Mouse (Mus musculus) liver, adult (tissue): Measurements from ENCODE around the gene Isx.

Source experiments
- GATA4 ChIP-seq: IDR thresholded peaks from 2 replicates; pipeline ENCODE4 v1.6.1; 2014; ENCODE audit warnings: mild to moderate bottlenecking, low read length; ENCODE audit not compliant: insufficient replicate concordance

The Isx gene

GRCm38 (mm10) chr8:74872940-74873339 is at the start of gene Isx:
Gene Isx (plus strand): TSS chr8:74873173.
- no peak for TF ChIP-seq GATA4

GRCm38 (mm10) chr8:74827689-74828088 is 45.3 kb upstream of the Isx start:
- no peak for TF ChIP-seq GATA4

- no peak for TF ChIP-seq GATA4
Observed at GRCm38 (mm10) chr8:74831322-74831721, 41.7 kb upstream of the Isx start.

- no peak for TF ChIP-seq GATA4
Observed at GRCm38 (mm10) chr8:74834246-74834645, 38.7 kb upstream of the Isx start.

GRCm38 (mm10) chr8:74847376-74848048 is 25.5 kb upstream of the Isx start:
- TF ChIP-seq GATA4: no peak

GRCm38 (mm10) chr8:74848707-74849106 is 24.3 kb upstream of the Isx start:
- TF ChIP-seq GATA4: no peak

GRCm38 (mm10) chr8:74850971-74851370 is 22.0 kb upstream of the Isx start:
- no peak for TF ChIP-seq GATA4

- TF ChIP-seq GATA4: no peak
Observed at GRCm38 (mm10) chr8:74851837-74852236, 21.1 kb upstream of the Isx start.

- no peak for TF ChIP-seq GATA4
Observed at GRCm38 (mm10) chr8:74853488-74853887, 19.5 kb upstream of the Isx start.

GRCm38 (mm10) chr8:74854786-74855185 is 18.2 kb upstream of the Isx start:
- TF ChIP-seq GATA4: no peak

GRCm38 (mm10) chr8:74855341-74855740 is 17.6 kb upstream of the Isx start:
- no peak for TF ChIP-seq GATA4

- TF ChIP-seq GATA4: no peak
Observed at GRCm38 (mm10) chr8:74859241-74859640, 13.7 kb upstream of the Isx start.

- TF ChIP-seq GATA4: no peak
Observed at GRCm38 (mm10) chr8:74860449-74860848, 12.5 kb upstream of the Isx start.

- TF ChIP-seq GATA4: no peak
Observed at GRCm38 (mm10) chr8:74862598-74862997, 10.4 kb upstream of the Isx start.

GRCm38 (mm10) chr8:74870346-74870949 is 2.5 kb upstream of the Isx start:
- TF ChIP-seq GATA4: no peak

- TF ChIP-seq GATA4: no peak
Observed at GRCm38 (mm10) chr8:74871686-74872085, 1.3 kb upstream of the Isx start.

- no peak for TF ChIP-seq GATA4
Observed at GRCm38 (mm10) chr8:74872151-74872823, 686 bp upstream of the Isx start.

- no peak for TF ChIP-seq GATA4
Observed at GRCm38 (mm10) chr8:74874565-74874964, 1.6 kb downstream of the Isx start.
